Mouse (Mus musculus) bone marrow, adult 2 months (tissue): ENCODE results near the gene Dagla.

Experiments used
- CTCF ChIP-seq: fragments of 200-500 bp; IDR thresholded peaks from 2 replicates; pipeline ENCODE4 v1.5.1; 2011; ENCODE audit warnings: low read length, control low read depth; ENCODE audit not compliant: control insufficient read depth, insufficient read depth
- POLR2A ChIP-seq: fragments of 200-500 bp; IDR thresholded peaks from 2 replicates; pipeline ENCODE4 v1.6.1; 2011; ENCODE audit warnings: low read depth, mild to moderate bottlenecking, control low read depth, low read length, borderline replicate concordance; ENCODE audit not compliant: control insufficient read depth

DNA sequence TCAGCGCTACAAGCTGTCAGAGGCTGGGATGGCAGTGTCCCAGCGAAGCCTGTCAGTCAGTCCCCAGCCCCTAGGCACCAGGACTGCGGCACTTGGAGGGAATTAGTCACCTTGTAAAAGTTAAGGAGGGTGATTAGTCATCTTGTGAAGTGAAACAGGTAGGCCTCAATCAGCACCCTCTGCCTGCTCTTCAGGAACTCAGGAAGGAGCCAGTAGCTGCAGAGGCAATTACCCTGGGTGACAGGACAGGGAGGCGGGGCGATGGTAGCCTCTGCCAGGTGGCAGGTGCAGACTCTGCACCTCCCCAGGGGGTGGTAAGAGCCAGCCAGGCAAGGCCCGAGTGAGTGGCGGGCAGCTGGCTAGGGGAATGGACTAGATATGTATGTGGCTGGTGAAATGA lies 43.3 kb downstream of the Dagla start:
- TF ChIP-seq POLR2A (no peak), CTCF (no peak)
